Mouse (Mus musculus): Measurements from ENCODE around the gene Cdk5rap1.

The Cdk5rap1 gene

GRCm38 (mm10) chr2:154372842-154373500 lies at the start of gene Cdk5rap1:
TSS of gene Cdk5rap1 (minus strand) at chr2:154373010.
- DNase-seq (ENCODE audit: low spot score): no peak

GRCm38 (mm10) chr2:154422181-154422580 lies 49.4 kb upstream of the Cdk5rap1 start:
- DNase-seq (ENCODE audit: low spot score): no peak

- peak; percentile 81 for DNase-seq (ENCODE audit: low spot score)
Measured at GRCm38 (mm10) chr2:154420942-154421731, 48.3 kb upstream of the Cdk5rap1 start.

- DNase-seq (ENCODE audit: low spot score): no peak
Measured at GRCm38 (mm10) chr2:154419631-154420515, 47.1 kb upstream of the Cdk5rap1 start.

- no peak for DNase-seq (ENCODE audit: low spot score)
Measured at GRCm38 (mm10) chr2:154418001-154418400, 45.2 kb upstream of the Cdk5rap1 start.

- peak; percentile 89 for DNase-seq (ENCODE audit: low spot score)
Measured at GRCm38 (mm10) chr2:154417107-154417506, 44.3 kb upstream of the Cdk5rap1 start.

GRCm38 (mm10) chr2:154412018-154412666 lies 39.3 kb upstream of the Cdk5rap1 start:
- peak; percentile 82 for DNase-seq (ENCODE audit: low spot score)

- no peak for DNase-seq (ENCODE audit: low spot score)
Measured at GRCm38 (mm10) chr2:154410355-154410754, 37.5 kb upstream of the Cdk5rap1 start.

GRCm38 (mm10) chr2:154407643-154408445 lies 35.0 kb upstream of the Cdk5rap1 start, which contains the start of gene Snta1:
TSS of gene Snta1 (minus strand) at chr2:154408099.
- peak; percentile 81 for DNase-seq (ENCODE audit: low spot score)

GRCm38 (mm10) chr2:154407063-154407642 lies 34.3 kb upstream of the Cdk5rap1 start:
- DNase-seq (ENCODE audit: low spot score): no peak

- DNase-seq (ENCODE audit: low spot score): no peak
Measured at GRCm38 (mm10) chr2:154405447-154405994, 32.7 kb upstream of the Cdk5rap1 start.

GRCm38 (mm10) chr2:154402811-154403210 lies 30.0 kb upstream of the Cdk5rap1 start:
- DNase-seq (ENCODE audit: low spot score): peak; percentile 38

GRCm38 (mm10) chr2:154401976-154402375 lies 29.2 kb upstream of the Cdk5rap1 start:
- no peak for DNase-seq (ENCODE audit: low spot score)

GRCm38 (mm10) chr2:154399325-154399724 lies 26.5 kb upstream of the Cdk5rap1 start:
- DNase-seq (ENCODE audit: low spot score): no peak

GRCm38 (mm10) chr2:154398267-154398666 lies 25.5 kb upstream of the Cdk5rap1 start:
- no peak for DNase-seq (ENCODE audit: low spot score)

- no peak for DNase-seq (ENCODE audit: low spot score)
Measured at GRCm38 (mm10) chr2:154396529-154396928, 23.7 kb upstream of the Cdk5rap1 start.

GRCm38 (mm10) chr2:154394602-154395001 lies 21.8 kb upstream of the Cdk5rap1 start:
- DNase-seq (ENCODE audit: low spot score): no peak

- DNase-seq (ENCODE audit: low spot score): no peak
Measured at GRCm38 (mm10) chr2:154390180-154390964, 17.6 kb upstream of the Cdk5rap1 start.

GRCm38 (mm10) chr2:154379103-154379502 lies 6.3 kb upstream of the Cdk5rap1 start:
- DNase-seq (ENCODE audit: low spot score): no peak
